Mouse (Mus musculus): ENCODE data around the gene Gm4894. TPM values are rescaled to one million over a fixed set of nuclear protein-coding genes. Genes with fewer than 3 reads are reported as not detected.

Gene Gm4894
- polyA plus RNA-seq, 1 experiment from 2014 or later: not detected

DNA sequence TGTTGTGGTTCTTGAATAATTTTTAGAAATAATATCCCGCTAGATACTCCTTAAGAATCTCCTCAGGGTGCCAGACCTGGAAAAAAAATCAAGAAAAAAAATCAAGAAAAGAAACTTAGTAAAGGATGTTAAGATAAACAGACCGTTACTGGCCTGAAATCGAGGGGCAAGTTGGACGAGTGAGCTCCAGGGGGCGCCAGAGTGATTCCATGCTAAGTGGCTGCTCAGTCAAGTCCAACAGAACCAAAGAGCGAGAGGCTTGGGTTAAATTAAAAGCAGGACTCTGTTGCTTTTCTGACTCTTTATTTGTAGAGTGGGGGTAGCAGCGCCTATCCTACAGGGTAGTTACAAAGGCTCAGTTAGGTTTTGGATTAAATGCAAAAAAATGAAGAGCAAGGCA is 3.5 kb upstream of the Gm4894 start:
- H3K27me3 ChIP-seq (replicated peaks; ENCODE audit: control insufficient read depth, insufficient read depth, low read length): no peaks in the 10 kb centered on the region
- no peak overlapping the region for H3K4me2 ChIP-seq (ENCODE audit: low read depth, low read length)
- no peaks in the 10 kb centered on the region for H3K36me3 ChIP-seq (ENCODE audit: control insufficient read depth, insufficient read depth, low read length)
- H3K4me3 ChIP-seq (ENCODE audit: low read depth, low read length): no peak overlapping the region
- no peaks in the 10 kb centered on the region for H3K4me1 ChIP-seq (ENCODE audit: control insufficient read depth, insufficient read depth, low read length)
- H3K9me3 ChIP-seq (ENCODE audit: control insufficient read depth, low read length): no peaks in the 10 kb centered on the region
- no peak overlapping the region for H3K27ac ChIP-seq (replicated peaks; ENCODE audit: low read depth, low read length)
- peak; percentile 55 for DNase-seq (ENCODE audit: low spot score)
- 21% methylated on average over 7 of the region's 7 CpGs for WGBS
- no peak for ATAC-seq (ENCODE audit: low read depth)
- no peak overlapping the region for H3K9ac ChIP-seq (ENCODE audit: low read depth, low read length)

DNA sequence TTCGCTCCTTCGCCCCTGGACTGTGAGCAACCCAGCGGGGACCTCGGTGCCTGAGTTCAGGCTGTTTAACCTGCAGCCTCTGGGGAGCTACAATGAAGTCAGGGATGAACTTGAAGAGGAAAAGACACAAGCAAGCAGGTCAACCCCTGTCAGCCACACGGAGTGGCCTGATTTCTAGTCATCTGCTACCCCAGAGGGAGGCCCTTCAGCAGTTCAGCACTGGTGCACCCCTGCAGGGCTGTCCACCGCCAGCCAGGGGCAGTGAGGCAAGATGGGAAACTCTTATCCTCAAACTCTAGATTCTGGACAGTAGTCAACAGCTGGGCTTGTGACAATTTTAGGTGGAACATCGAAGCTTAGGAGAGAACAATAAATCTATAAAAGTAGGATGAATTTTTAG is 18.6 kb downstream of the Gm4894 start:
- H3K27me3 ChIP-seq (replicated peaks; ENCODE audit: control insufficient read depth, insufficient read depth, low read length): no peaks in the 10 kb centered on the region
- DNase-seq (ENCODE audit: low spot score): no peak
- no peak for ATAC-seq (ENCODE audit: low read depth)
- no peak overlapping the region for H3K4me3 ChIP-seq (ENCODE audit: low read depth, low read length)
- H3K27ac ChIP-seq (replicated peaks; ENCODE audit: low read depth, low read length): no peak overlapping the region
- 62% methylated on average over 7 of the region's 7 CpGs for WGBS
- H3K9ac ChIP-seq (ENCODE audit: low read depth, low read length): no peak overlapping the region
- H3K4me1 ChIP-seq (ENCODE audit: control insufficient read depth, insufficient read depth, low read length): peaks cover 4% of the 10 kb centered on the region; the same call in 1 of the 2 replicates
- no peak overlapping the region for H3K4me2 ChIP-seq (ENCODE audit: low read depth, low read length)
- no peaks in the 10 kb centered on the region for H3K9me3 ChIP-seq (ENCODE audit: control insufficient read depth, low read length)
- no peaks in the 10 kb centered on the region for H3K36me3 ChIP-seq (ENCODE audit: control insufficient read depth, insufficient read depth, low read length)

GRCm38 (mm10) chr9:49273566-49273965 is 23.2 kb downstream of the Gm4894 start:
- Histone ChIP-seq H3K27ac (replicated peaks; ENCODE audit: low read depth, low read length) (no peak overlapping the region), H3K27me3 (replicated peaks; ENCODE audit: control insufficient read depth, insufficient read depth, low read length) (no peaks in the 10 kb centered on the region), H3K4me3 (ENCODE audit: low read depth, low read length) (no peak overlapping the region), H3K4me2 (ENCODE audit: low read depth, low read length) (no peak overlapping the region), H3K9me3 (ENCODE audit: control insufficient read depth, low read length) (no peaks in the 10 kb centered on the region), H3K9ac (ENCODE audit: low read depth, low read length) (no peak overlapping the region), H3K4me1 (ENCODE audit: control insufficient read depth, insufficient read depth, low read length) (peaks cover 4% of the 10 kb centered on the region; the same call in 1 of the 2 replicates), H3K36me3 (ENCODE audit: control insufficient read depth, insufficient read depth, low read length) (no peaks in the 10 kb centered on the region)
- ATAC-seq (ENCODE audit: low read depth) (no peak), DNase-seq (ENCODE audit: low spot score) (peak; percentile 40)
- WGBS: 31% methylated on average over 7 of the region's 7 CpGs

GRCm38 (mm10) chr9:49275976-49276375 is 25.6 kb downstream of the Gm4894 start:
- Histone ChIP-seq H3K27ac (replicated peaks; ENCODE audit: low read depth, low read length) (no peak overlapping the region), H3K9me3 (ENCODE audit: control insufficient read depth, low read length) (no peaks in the 10 kb centered on the region), H3K36me3 (ENCODE audit: control insufficient read depth, insufficient read depth, low read length) (no peaks in the 10 kb centered on the region), H3K9ac (ENCODE audit: low read depth, low read length) (no peak overlapping the region), H3K4me3 (ENCODE audit: low read depth, low read length) (no peak overlapping the region), H3K27me3 (replicated peaks; ENCODE audit: control insufficient read depth, insufficient read depth, low read length) (no peaks in the 10 kb centered on the region), H3K4me2 (ENCODE audit: low read depth, low read length) (no peak overlapping the region), H3K4me1 (ENCODE audit: control insufficient read depth, insufficient read depth, low read length) (no peaks in the 10 kb centered on the region)
- WGBS: 39% methylated on average over 4 of the region's 4 CpGs
- peak; percentile 55; the same call in 1 of the 2 replicates for ATAC-seq (ENCODE audit: low read depth)
- peak; percentile 83 for DNase-seq (ENCODE audit: low spot score)

DNA sequence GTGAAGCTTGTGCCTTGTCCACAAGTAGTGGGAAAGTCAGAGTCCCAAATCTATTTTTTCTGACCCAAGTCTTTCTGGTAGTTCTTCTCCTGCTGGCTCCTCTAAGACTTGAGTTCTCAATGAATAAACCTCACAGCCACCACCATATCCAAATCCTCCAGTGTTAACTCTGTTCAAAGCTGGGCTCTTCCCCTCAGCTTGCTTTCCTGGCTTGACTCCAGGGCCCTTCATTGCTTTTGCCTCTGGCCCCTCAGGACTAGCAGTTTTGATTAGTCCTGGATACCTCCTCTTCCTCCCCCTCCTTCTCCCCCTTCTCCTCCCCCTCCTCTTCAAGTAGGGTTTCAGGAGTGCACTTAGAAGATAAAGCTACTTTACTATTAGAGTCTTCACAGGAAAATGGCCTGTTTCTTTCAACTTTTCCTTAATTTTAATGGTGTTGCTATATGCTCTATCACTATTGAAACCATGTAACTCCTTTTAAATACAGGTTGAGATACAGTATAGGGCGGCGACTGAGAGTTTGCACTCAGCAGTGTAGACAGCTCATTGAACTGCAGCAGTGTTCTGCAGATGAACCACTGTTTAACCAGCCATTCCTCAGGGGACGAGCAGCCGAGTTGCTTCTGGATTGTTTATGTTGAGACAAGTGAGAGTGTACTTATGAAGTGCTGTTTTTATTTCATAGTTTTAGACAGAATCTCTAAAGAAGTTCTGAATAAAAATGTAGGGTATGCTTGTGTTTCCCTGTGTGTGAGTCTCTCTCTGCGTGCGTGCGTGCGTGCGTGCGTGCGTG is 26.4 kb downstream of the Gm4894 start:
- Histone ChIP-seq H3K9me3 (ENCODE audit: control insufficient read depth, low read length) (no peaks in the 10 kb centered on the region), H3K27me3 (replicated peaks; ENCODE audit: control insufficient read depth, insufficient read depth, low read length) (no peaks in the 10 kb centered on the region), H3K4me3 (ENCODE audit: low read depth, low read length) (no peak overlapping the region), H3K4me1 (ENCODE audit: control insufficient read depth, insufficient read depth, low read length) (no peaks in the 10 kb centered on the region), H3K9ac (ENCODE audit: low read depth, low read length) (no peak overlapping the region), H3K27ac (replicated peaks; ENCODE audit: low read depth, low read length) (no peak overlapping the region), H3K36me3 (ENCODE audit: control insufficient read depth, insufficient read depth, low read length) (no peaks in the 10 kb centered on the region), H3K4me2 (ENCODE audit: low read depth, low read length) (no peak overlapping the region)
- peak; percentile 36 for DNase-seq (ENCODE audit: low spot score)
- no peak for ATAC-seq (ENCODE audit: low read depth)
- 75% methylated on average over 11 of the region's 11 CpGs for WGBS

DNA sequence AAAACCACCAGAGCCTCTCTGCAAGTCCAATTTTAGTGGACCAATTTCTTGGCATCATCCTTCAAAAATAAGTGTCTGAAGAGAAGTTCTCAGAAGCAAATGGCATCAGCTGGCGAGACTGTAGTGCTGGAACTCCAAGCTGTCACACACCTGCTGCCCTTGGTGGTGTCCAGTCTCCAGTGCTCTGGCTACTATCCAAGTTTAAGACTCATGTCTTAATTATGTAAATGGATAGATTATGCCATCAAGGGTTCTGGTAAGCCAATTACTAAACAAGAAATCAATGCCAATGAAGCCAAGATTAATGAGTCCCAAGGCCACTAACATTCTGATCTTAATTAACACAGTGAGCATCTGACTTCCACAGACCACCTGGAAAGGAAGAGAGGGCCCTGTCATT is 44.8 kb downstream of the Gm4894 start:
- no peak for DNase-seq (ENCODE audit: low spot score)
- 73% methylated on average over 1 of the region's 1 CpGs for WGBS

DNA sequence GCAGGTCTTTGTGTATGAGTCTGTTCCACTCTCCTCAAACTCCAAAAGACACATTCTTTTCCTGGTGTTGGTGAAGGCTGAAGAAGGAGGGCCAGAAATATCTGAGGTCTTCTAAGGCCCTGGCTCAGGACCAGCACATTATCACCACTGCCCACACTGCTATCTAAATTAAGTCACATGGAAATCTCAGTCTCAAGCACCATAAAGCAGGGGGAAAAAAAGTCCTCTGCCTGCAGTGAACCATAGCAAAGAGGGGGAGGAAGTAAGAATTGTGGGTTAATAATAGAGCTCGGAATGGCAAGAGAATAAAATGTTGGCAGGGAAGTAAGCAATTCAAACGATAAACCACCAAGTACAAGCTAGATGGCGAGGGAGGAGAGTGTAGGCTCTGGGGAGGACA is 57.2 kb downstream of the Gm4894 start:
- no peak overlapping the region for H3K4me3 ChIP-seq (ENCODE audit: low read depth, low read length)
- 77% methylated on average over 3 of the region's 3 CpGs for WGBS
- no peaks in the 10 kb centered on the region for H3K4me1 ChIP-seq (ENCODE audit: control insufficient read depth, insufficient read depth, low read length)
- no peaks in the 10 kb centered on the region for H3K36me3 ChIP-seq (ENCODE audit: control insufficient read depth, insufficient read depth, low read length)
- ATAC-seq (ENCODE audit: low read depth) (no peak), DNase-seq (ENCODE audit: low spot score) (no peak)
- no peak overlapping the region for H3K27ac ChIP-seq (replicated peaks; ENCODE audit: low read depth, low read length)
- no peaks in the 10 kb centered on the region for H3K27me3 ChIP-seq (replicated peaks; ENCODE audit: control insufficient read depth, insufficient read depth, low read length)
- H3K9me3 ChIP-seq (ENCODE audit: control insufficient read depth, low read length): no peaks in the 10 kb centered on the region
- H3K4me2 ChIP-seq (ENCODE audit: low read depth, low read length): no peak overlapping the region
- H3K9ac ChIP-seq (ENCODE audit: low read depth, low read length): no peak overlapping the region

More for the DNA sequence above, 44.8 kb downstream of the Gm4894 start:
- no peak for ATAC-seq (ENCODE audit: low read depth)
- Histone ChIP-seq H3K9ac (ENCODE audit: low read depth, low read length) (no peak overlapping the region), H3K9me3 (ENCODE audit: control insufficient read depth, low read length) (no peaks in the 10 kb centered on the region), H3K4me3 (ENCODE audit: low read depth, low read length) (no peak overlapping the region), H3K27ac (replicated peaks; ENCODE audit: low read depth, low read length) (no peak overlapping the region), H3K4me1 (ENCODE audit: control insufficient read depth, insufficient read depth, low read length) (no peaks in the 10 kb centered on the region), H3K36me3 (ENCODE audit: control insufficient read depth, insufficient read depth, low read length) (no peaks in the 10 kb centered on the region), H3K4me2 (ENCODE audit: low read depth, low read length) (no peak overlapping the region), H3K27me3 (replicated peaks; ENCODE audit: control insufficient read depth, insufficient read depth, low read length) (no peaks in the 10 kb centered on the region)

- WGBS: 58% methylated on average over 4 of the region's 4 CpGs
These were observed 60.5 kb downstream of the Gm4894 start for GRCm38 (mm10) chr9:49310821-49311220.

DNA sequence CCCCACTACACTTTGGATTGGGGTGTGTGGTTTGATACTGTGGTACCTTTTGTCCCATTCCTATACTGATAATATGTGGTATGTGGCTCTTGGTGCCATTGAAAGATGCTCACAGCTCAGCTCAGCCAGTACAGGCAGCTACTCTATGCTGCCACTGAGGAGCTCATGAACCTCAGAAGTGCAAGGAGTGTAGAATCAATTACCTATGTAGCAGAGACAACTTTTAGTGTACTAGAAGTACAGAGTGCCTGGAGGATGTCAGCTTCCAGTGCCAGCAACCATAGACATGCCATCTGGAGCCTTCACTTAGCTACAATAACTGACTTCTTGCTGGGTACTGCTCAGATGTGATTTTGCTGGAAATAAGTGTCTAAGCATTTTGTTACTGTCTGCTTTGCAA is 68.3 kb downstream of the Gm4894 start:
- ATAC-seq (ENCODE audit: low read depth) (no peak), DNase-seq (ENCODE audit: low spot score) (no peak)
- Histone ChIP-seq H3K4me3 (ENCODE audit: low read depth, low read length) (no peak overlapping the region), H3K36me3 (ENCODE audit: control insufficient read depth, insufficient read depth, low read length) (no peaks in the 10 kb centered on the region), H3K9ac (ENCODE audit: low read depth, low read length) (no peak overlapping the region), H3K27me3 (replicated peaks; ENCODE audit: control insufficient read depth, insufficient read depth, low read length) (no peaks in the 10 kb centered on the region), H3K9me3 (ENCODE audit: control insufficient read depth, low read length) (no peaks in the 10 kb centered on the region), H3K4me1 (ENCODE audit: control insufficient read depth, insufficient read depth, low read length) (no peaks in the 10 kb centered on the region), H3K4me2 (ENCODE audit: low read depth, low read length) (no peak overlapping the region), H3K27ac (replicated peaks; ENCODE audit: low read depth, low read length) (no peak overlapping the region)

More at GRCm38 (mm10) chr9:49310821-49311220, 60.5 kb downstream of the Gm4894 start:
- Histone ChIP-seq H3K4me1 (ENCODE audit: control insufficient read depth, insufficient read depth, low read length) (no peaks in the 10 kb centered on the region), H3K4me3 (ENCODE audit: low read depth, low read length) (no peak overlapping the region), H3K9me3 (ENCODE audit: control insufficient read depth, low read length) (no peaks in the 10 kb centered on the region), H3K9ac (ENCODE audit: low read depth, low read length) (no peak overlapping the region), H3K36me3 (ENCODE audit: control insufficient read depth, insufficient read depth, low read length) (no peaks in the 10 kb centered on the region), H3K27ac (replicated peaks; ENCODE audit: low read depth, low read length) (no peak overlapping the region), H3K27me3 (replicated peaks; ENCODE audit: control insufficient read depth, insufficient read depth, low read length) (no peaks in the 10 kb centered on the region), H3K4me2 (ENCODE audit: low read depth, low read length) (no peak overlapping the region)
- DNase-seq (ENCODE audit: low spot score) (peak; percentile 14), ATAC-seq (ENCODE audit: low read depth) (no peak)
